Mouse (Mus musculus) MEL (cell line): Measurements from ENCODE around the gene Hsp90aa1. TPM values are rescaled to one million over a fixed set of nuclear protein-coding genes. Genes with fewer than 3 reads are reported as not detected.

Source experiments
- DNase-seq: peaks from one replicate; pipeline ENCODE4 v3.0.0; 2011; ENCODE audit warnings: low read depth, low spot score
- H3K27ac ChIP-seq: 2 replicates; pipeline ENCODE4 v1.5.1; 2012; ENCODE audit warnings: low read depth, mild to moderate bottlenecking, control low read depth, low read length, moderate library complexity; ENCODE audit not compliant: control insufficient read depth
- H3K27me3 ChIP-seq, 2 experiments: fragments of 150-350 bp in 1 of 2; sonication (generic) in 1 of 2; 2 replicates each; pipeline ENCODE4 v1.6.1; 2012; ENCODE audit warnings: low read length in 2 of 2, mild to moderate bottlenecking in 2 of 2, improper control_type of control experiment in 1 of 2, moderate library complexity in 1 of 2; ENCODE audit not compliant: insufficient read depth in 2 of 2, control insufficient read depth in 1 of 2
- H3K36me3 ChIP-seq, 2 experiments: 2 replicates each; pipeline ENCODE4 v1.6.1; 2012 to 2014; ENCODE audit warnings: low read length in 2 of 2, improper control_type of control experiment in 1 of 2, inconsistent platforms in 1 of 2, mild to moderate bottlenecking in 1 of 2; ENCODE audit not compliant: insufficient read depth in 2 of 2, control insufficient read depth in 1 of 2
- H3K4me1 ChIP-seq, 2 experiments: fragments of 150-350 bp in 1 of 2; sonication (generic) in 1 of 2; 2 replicates each; pipeline ENCODE4 v1.6.1; 2012; ENCODE audit warnings: low read length in 2 of 2, improper control_type of control experiment in 1 of 2, mild to moderate bottlenecking in 1 of 2; ENCODE audit not compliant: insufficient read depth in 2 of 2, control insufficient read depth in 1 of 2
- H3K4me3 ChIP-seq, 2 experiments: fragments of 150-350 bp in 1 of 2; sonication (generic) in 1 of 2; 2 replicates each; pipeline ENCODE4 v1.5.1; 2012; ENCODE audit warnings: low read depth in 2 of 2, low read length in 2 of 2, mild to moderate bottlenecking in 2 of 2, moderate library complexity in 2 of 2, control low read depth in 1 of 2, improper control_type of control experiment in 1 of 2; ENCODE audit not compliant: control insufficient read depth in 1 of 2, insufficient read depth in 1 of 2
- H3K79me2 ChIP-seq: 2 replicates; pipeline ENCODE4 v1.6.1; 2012; ENCODE audit warnings: mild to moderate bottlenecking, low read length, moderate library complexity; ENCODE audit not compliant: control insufficient read depth, poor library complexity, insufficient read depth
- H3K9ac ChIP-seq: 2 replicates; pipeline ENCODE4 v1.6.1; 2012; ENCODE audit warnings: low read depth, mild to moderate bottlenecking, control low read depth, low read length, moderate library complexity; ENCODE audit not compliant: control insufficient read depth, poor library complexity, severe bottlenecking
- H3K9me3 ChIP-seq: fragments of 150-350 bp; sonication (generic); replicated peaks from 2 replicates; pipeline ENCODE4 v1.6.1; 2012; ENCODE audit warnings: mild to moderate bottlenecking, low read length, improper control_type of control experiment, moderate library complexity; ENCODE audit not compliant: insufficient read depth
- BHLHE40 ChIP-seq: IDR thresholded peaks from 2 replicates; pipeline ENCODE4 v1.6.1; 2012; ENCODE audit warnings: low read depth, mild to moderate bottlenecking, inconsistent platforms, low read length, improper control_type of control experiment, borderline replicate concordance
- CHD1 ChIP-seq: IDR thresholded peaks from 2 replicates; pipeline ENCODE4 v1.6.1; 2012; ENCODE audit warnings: low read depth, mild to moderate bottlenecking, inconsistent platforms, low read length, improper control_type of control experiment
- CHD2 ChIP-seq: IDR thresholded peaks from 2 replicates; pipeline ENCODE4 v1.6.1; 2011; ENCODE audit warnings: low read length, improper control_type of control experiment
- CTCF ChIP-seq, 3 experiments: IDR thresholded peaks in 2 of 3; conservative IDR thresholded peaks in 1 of 3; 2 replicates each; pipeline ENCODE4 v1.5.1; 2011 to 2012; ENCODE audit warnings: low read length in 3 of 3, low read depth in 2 of 3, mild to moderate bottlenecking in 2 of 3, improper control_type of control experiment in 1 of 3, inconsistent platforms in 1 of 3, mixed read lengths in 1 of 3, moderate library complexity in 1 of 3; ENCODE audit not compliant: control insufficient read depth in 1 of 3, insufficient read depth in 1 of 3, poor library complexity in 1 of 3, severe bottlenecking in 1 of 3
- ELF1 ChIP-seq: IDR thresholded peaks from 2 replicates; pipeline ENCODE4 v1.6.1; 2014; ENCODE audit warnings: low read depth, mild to moderate bottlenecking, inconsistent platforms, low read length, improper control_type of control experiment, moderate library complexity
- EP300 ChIP-seq, 2 experiments: IDR thresholded peaks; 2 replicates each; pipeline ENCODE4 v1.6.1; 2011; ENCODE audit warnings: improper control_type of control experiment in 2 of 2, low read length in 2 of 2, low read depth in 1 of 2, mild to moderate bottlenecking in 1 of 2
- ETS1 ChIP-seq: IDR thresholded peaks from 2 replicates; pipeline ENCODE4 v1.6.1; 2012; ENCODE audit warnings: low read depth, mild to moderate bottlenecking, inconsistent platforms, low read length, improper control_type of control experiment, moderate library complexity
- GABPA ChIP-seq: IDR thresholded peaks from 2 replicates; pipeline ENCODE4 v1.6.1; 2012; ENCODE audit warnings: low read depth, mild to moderate bottlenecking, inconsistent platforms, low read length, improper control_type of control experiment, moderate library complexity
- GATA1 ChIP-seq: IDR thresholded peaks from 2 replicates; pipeline ENCODE4 v1.6.1; 2011; ENCODE audit warnings: low read depth, low read length, improper control_type of control experiment
- JUND ChIP-seq: IDR thresholded peaks from 2 replicates; pipeline ENCODE4 v1.6.1; 2011; ENCODE audit warnings: low read depth, mild to moderate bottlenecking, improper control_type of control experiment, low read length
- MAFK ChIP-seq: IDR thresholded peaks from 2 replicates; pipeline ENCODE4 v1.6.1; 2011; ENCODE audit warnings: low read depth, mild to moderate bottlenecking, low read length, improper control_type of control experiment, borderline replicate concordance
- MAX ChIP-seq: IDR thresholded peaks from 2 replicates; pipeline ENCODE4 v1.6.1; 2011; ENCODE audit warnings: low read length, improper control_type of control experiment
- MAZ ChIP-seq: IDR thresholded peaks from 2 replicates; pipeline ENCODE4 v1.6.1; 2012; ENCODE audit warnings: low read depth, mild to moderate bottlenecking, inconsistent platforms, low read length, improper control_type of control experiment
- MEF2A ChIP-seq: IDR thresholded peaks from 2 replicates; pipeline ENCODE4 v1.6.1; 2014; ENCODE audit warnings: low read depth, mild to moderate bottlenecking, inconsistent platforms, low read length, improper control_type of control experiment; ENCODE audit not compliant: poor library complexity, insufficient replicate concordance, severe bottlenecking; ENCODE audit errors: extremely low read depth
- MYC ChIP-seq: IDR thresholded peaks from 2 replicates; pipeline ENCODE4 v1.6.1; 2011; ENCODE audit warnings: low read depth, mild to moderate bottlenecking, low read length, improper control_type of control experiment, moderate library complexity
- NELFE ChIP-seq: IDR thresholded peaks from 2 replicates; pipeline ENCODE4 v1.6.1; 2011; ENCODE audit warnings: low read depth, low read length, improper control_type of control experiment
- POLR2A ChIP-seq, 2 experiments: IDR thresholded peaks; 2 replicates each; pipeline ENCODE4 v1.6.1; 2011 to 2012; ENCODE audit warnings: low read length in 2 of 2, mild to moderate bottlenecking in 2 of 2, control low read depth in 1 of 2, improper control_type of control experiment in 1 of 2, low read depth in 1 of 2, moderate library complexity in 1 of 2; ENCODE audit not compliant: control insufficient read depth in 1 of 2, insufficient read depth in 1 of 2, poor library complexity in 1 of 2
- POLR2AphosphoS2 ChIP-seq: IDR thresholded peaks from 2 replicates; pipeline ENCODE4 v1.6.1; 2011; ENCODE audit warnings: low read length, improper control_type of control experiment
- POLR2AphosphoS5 ChIP-seq: IDR thresholded peaks from 2 replicates; pipeline ENCODE4 v1.6.1; 2012; ENCODE audit warnings: low read depth, borderline replicate concordance, mild to moderate bottlenecking, inconsistent platforms, low read length, moderate library complexity, mixed read lengths
- RAD21 ChIP-seq: IDR thresholded peaks from 2 replicates; pipeline ENCODE4 v1.6.1; 2011; ENCODE audit warnings: mild to moderate bottlenecking, low read depth, low read length, improper control_type of control experiment
- RCOR1 ChIP-seq: IDR thresholded peaks from 2 replicates; pipeline ENCODE4 v1.6.1; 2012; ENCODE audit warnings: low read depth, mild to moderate bottlenecking, inconsistent platforms, low read length, improper control_type of control experiment
- SIN3A ChIP-seq: IDR thresholded peaks from 2 replicates; pipeline ENCODE4 v1.6.1; 2012; ENCODE audit warnings: low read length, improper control_type of control experiment, inconsistent platforms
- TAL1 ChIP-seq: IDR thresholded peaks from 2 replicates; pipeline ENCODE4 v1.6.1; 2012; ENCODE audit warnings: mild to moderate bottlenecking, inconsistent platforms, low read length, moderate library complexity, mixed read lengths
- TCF12 ChIP-seq: IDR thresholded peaks from 2 replicates; pipeline ENCODE4 v1.6.1; 2014; ENCODE audit warnings: low read depth, mild to moderate bottlenecking, inconsistent platforms, low read length, improper control_type of control experiment, moderate library complexity
- USF1 ChIP-seq: IDR thresholded peaks from 2 replicates; pipeline ENCODE4 v1.6.1; 2014; ENCODE audit warnings: low read depth, mild to moderate bottlenecking, inconsistent platforms, low read length, improper control_type of control experiment, moderate library complexity
- USF2 ChIP-seq, 2 experiments: IDR thresholded peaks; 2 replicates each; pipeline ENCODE4 v1.6.1; 2011 to 2012; ENCODE audit warnings: improper control_type of control experiment in 2 of 2, low read length in 2 of 2, borderline replicate concordance in 1 of 2, inconsistent platforms in 1 of 2, low read depth in 1 of 2, mild to moderate bottlenecking in 1 of 2; ENCODE audit not compliant: insufficient read depth in 1 of 2
- ZC3H11A ChIP-seq: IDR thresholded peaks from 2 replicates; pipeline ENCODE4 v1.6.1; 2012; ENCODE audit warnings: low read depth, mild to moderate bottlenecking, inconsistent platforms, low read length, improper control_type of control experiment
- ZNF384 ChIP-seq: IDR thresholded peaks from 2 replicates; pipeline ENCODE4 v1.6.1; 2012; ENCODE audit warnings: low read depth, mild to moderate bottlenecking, inconsistent platforms, low read length, improper control_type of control experiment
- polyA plus RNA-seq, 2 experiments: library from polyadenylated mRNA; stranded (reverse) in 1 of 2; unstranded in 1 of 2; fragments of >175 nt in 1 of 2; fragments of >200 nt in 1 of 2; gene quantifications; 2 replicates each; pipeline versions ENCODE4 v1.2.1 to v1.2.4; 2012; ENCODE audit warnings: low replicate concordance in 2 of 2, low read depth in 1 of 2; ENCODE audit not compliant: insufficient read length in 2 of 2, insufficient read depth in 1 of 2, missing spikeins in 1 of 2
- total RNA-seq: library from RNA; depleted of rRNA; stranded (reverse); fragments of 300-350 nt; gene quantifications from 2 replicates; pipeline ENCODE4 v1.2.3, GENCODE M21; 2012

Gene Hsp90aa1
- total and polyA plus RNA-seq, 3 experiments, result 913 to 1,509 (median 1,471) TPM

GRCm38 (mm10) chr12:110700730-110701129 lies 1.8 kb downstream of the Hsp90aa1 start:
- no peak for TF ChIP-seq TCF12
- no peak for TF ChIP-seq ZC3H11A
- no peak for TF ChIP-seq MAX
- no peak for TF ChIP-seq ZNF384
- peak; percentile 50; the same call in 1 of the 2 replicates for TF ChIP-seq MYC
- TF ChIP-seq JUND, result no peak
- peak; percentile 23 for TF ChIP-seq CHD2
- peak overlapping the region; percentile 85 for H3K27ac ChIP-seq
- H3K79me2 ChIP-seq, result peaks cover 11% of the 10 kb centered on the region
- no peaks in the 10 kb centered on the region for H3K27me3 ChIP-seq
- peaks cover 19 to 50% of the 10 kb centered on the region in 2 experiments for H3K4me1 ChIP-seq
- H3K4me3 ChIP-seq, result no peak overlapping the region
- peak; percentile 42 for DNase-seq
- H3K9ac ChIP-seq, result peak overlapping the region; percentile 74
- H3K9me3 ChIP-seq, result no peaks in the 10 kb centered on the region
- peaks cover 0 to 42% of the 10 kb centered on the region in 2 experiments; a peak in 2 of 4 replicates for H3K36me3 ChIP-seq

- peak overlapping the region; percentile 100 for H3K9ac ChIP-seq
- peak; percentile 75 for DNase-seq
- no peak for TF ChIP-seq TCF12
- no peak for TF ChIP-seq ELF1
- no peak for TF ChIP-seq MAZ
- no peak for TF ChIP-seq RAD21
- TF ChIP-seq CHD1, result no peak
- TF ChIP-seq USF2 (IDR thresholded peaks at IDR 0.05; ENCODE audit: borderline replicate concordance in 1 of 2, insufficient read depth in 1 of 2, low read depth in 1 of 2, low read length in 2 of 2), result no peak
- no peak for TF ChIP-seq POLR2A (IDR thresholded peaks at IDR 0.05; ENCODE audit: control insufficient read depth in 1 of 2, insufficient read depth in 1 of 2, low read depth in 1 of 2, low read length in 2 of 2, poor library complexity in 1 of 2)
- peak; percentile 91 for TF ChIP-seq MAFK
- no peak for TF ChIP-seq BHLHE40
- 0 out of 2 replicates have a peak, but pooled peaks have one; percentile 7 for TF ChIP-seq RCOR1
- 0 out of 2 replicates have a peak, but pooled peaks have one; percentile 15 for TF ChIP-seq GATA1
- TF ChIP-seq TAL1, result peak; percentile 32
- TF ChIP-seq USF1, result no peak
- TF ChIP-seq SIN3A, result no peak; the same call in 1 of the 2 replicates
- peak; percentile 62; the same call in 1 of the 2 replicates for TF ChIP-seq GABPA
- TF ChIP-seq MEF2A, result no peak
- TF ChIP-seq ZNF384, result no peak
- TF ChIP-seq NELFE, result no peak
- no peak for TF ChIP-seq ZC3H11A
- TF ChIP-seq EP300 (IDR thresholded peaks at IDR 0.05; ENCODE audit: low read depth in 1 of 2, low read length in 2 of 2), result no peak; a peak in 2 of 4 replicates
- TF ChIP-seq POLR2AphosphoS2, result no peak
- TF ChIP-seq CHD2, result no peak
- peak; percentile 54; the same call in 1 of the 2 replicates for TF ChIP-seq ETS1
- TF ChIP-seq CTCF (IDR thresholded peaks at IDR 0.05 in 2 of 3, conservative IDR thresholded peaks at IDR 0.05 in 1 of 3; ENCODE audit: control insufficient read depth in 1 of 3, insufficient read depth in 1 of 3, low read depth in 2 of 3, low read length in 3 of 3, poor library complexity in 1 of 3, severe bottlenecking in 1 of 3), result no peak
- no peak for TF ChIP-seq POLR2AphosphoS5
- peak overlapping the region; percentile 21 to 46 for H3K4me3 ChIP-seq
- peaks cover 25% of the 10 kb centered on the region for H3K79me2 ChIP-seq
- H3K9me3 ChIP-seq, result no peaks in the 10 kb centered on the region
- peaks cover 18 to 49% of the 10 kb centered on the region in 2 experiments for H3K4me1 ChIP-seq
- peaks cover 4 to 45% of the 10 kb centered on the region in 2 experiments; a peak in 3 of 4 replicates for H3K36me3 ChIP-seq
- peak overlapping the region; percentile 99 for H3K27ac ChIP-seq
- no peaks in the 10 kb centered on the region for H3K27me3 ChIP-seq
Measured at GRCm38 (mm10) chr12:110699171-110699547, 3.4 kb downstream of the Hsp90aa1 start.
